Mouse (Mus musculus) brain, embryonic 14.5 days (tissue): ENCODE data around the gene Myrfl.

Experiments used
- CTCF ChIP-seq: fragments of 200-500 bp; IDR thresholded peaks from 2 replicates; pipeline ENCODE4 v1.5.1; 2012; ENCODE audit warnings: inconsistent platforms, mild to moderate bottlenecking, moderate library complexity, borderline replicate concordance; ENCODE audit not compliant: insufficient read depth, insufficient read length; ENCODE audit errors: extremely low read depth
- POLR2A ChIP-seq: fragments of 200-500 bp; IDR thresholded peaks from 2 replicates; pipeline ENCODE4 v1.6.1; 2012; ENCODE audit warnings: mild to moderate bottlenecking, inconsistent platforms, borderline replicate concordance; ENCODE audit not compliant: poor library complexity, insufficient read depth, insufficient read length, severe bottlenecking; ENCODE audit errors: extremely low read depth

DNA sequence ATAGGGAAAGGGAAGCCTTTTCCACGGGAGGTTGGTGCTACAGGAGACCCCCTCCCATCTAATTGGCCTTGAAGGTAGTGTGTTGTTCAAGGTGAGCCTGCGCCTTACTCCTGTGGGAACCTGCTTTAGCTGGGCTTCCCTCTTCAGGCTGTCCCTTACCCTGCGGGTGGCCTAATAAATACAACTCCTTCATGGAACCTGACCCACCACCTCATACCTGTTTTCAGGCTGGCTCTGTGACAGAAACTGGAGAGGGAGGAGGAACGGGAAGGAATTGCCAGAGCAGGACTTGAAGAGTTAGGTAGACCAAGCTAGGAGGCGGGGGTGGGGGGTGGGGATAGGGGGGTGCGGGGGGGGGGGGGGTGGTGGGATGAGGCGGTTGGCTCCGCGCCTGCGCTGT lies 167.9 kb downstream of the Myrfl start:
- no peak for TF ChIP-seq POLR2A
- no peak for TF ChIP-seq CTCF
